In the genomic region with DNA sequence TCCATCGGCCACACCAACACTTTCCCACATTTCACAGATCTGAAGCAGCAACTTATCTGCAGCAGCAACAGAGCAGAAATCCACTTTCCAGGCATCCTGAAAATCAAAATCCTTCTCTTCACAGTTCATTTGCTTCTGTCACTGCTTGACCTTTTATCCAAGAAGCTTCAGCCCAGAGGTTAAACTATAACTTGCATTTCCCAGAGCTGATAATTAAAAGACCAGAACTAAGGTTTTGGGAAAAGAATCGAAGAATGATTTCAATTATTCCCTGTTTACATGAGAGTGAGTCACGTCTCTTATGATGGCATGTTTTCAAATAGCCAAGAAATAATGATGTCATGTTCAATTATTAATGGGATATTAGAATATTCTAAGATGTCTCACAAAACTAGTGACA, we compare ENCODE assay signal across 12 mouse cellular contexts. TPM values are rescaled to one million over a fixed set of nuclear protein-coding genes. Genes with fewer than 3 reads are reported as not detected.
"Had no signal": no experiment of that assay in that cellular context is flagged by ENCODE, and none has a peak within 500 bp of the region (broad histone marks: within the 10 kb centered on the region; RNA-seq: fewer than 3 reads in every experiment).

Gene Ugt2b37 (minus strand): TSS at position 129 of the 400 bp plus-strand sequence.

RNA-seq across cellular contexts. Expression of gene Ugt2b37, which starts in this region (rescaled TPM):
- total RNA-seq: neutrophil, adult 5-6 weeks had no signal
- polyA plus RNA-seq: neural tube, embryonic 14.5 days; neural tube, embryonic 15.5 days; small intestine, adult 2 months; spleen, adult 2 months; stomach, embryonic 14.5 days; stomach, embryonic 15.5 days; stomach, postnatal 0 days; testis, adult 2 months; thymus, adult 2 months; thymus, postnatal 0 days; urinary bladder, adult 2 months had no signal
